Mouse (Mus musculus): ENCODE data around the gene Cnot10.
A peak's percentile ranks its signal among the peaks of the same experiment; 100 is the strongest.
"Not testable (repeated sequence)": the region's sequence is repeated elsewhere in the genome, so short reads cannot be mapped to it uniquely, and the experiment has no call there.

The Cnot10 gene

GRCm38 (mm10) chr9:114649371-114649770, 9.4 kb upstream of the Cnot10 start:
- DNase-seq (ENCODE audit: low spot score), result no peak

DNA sequence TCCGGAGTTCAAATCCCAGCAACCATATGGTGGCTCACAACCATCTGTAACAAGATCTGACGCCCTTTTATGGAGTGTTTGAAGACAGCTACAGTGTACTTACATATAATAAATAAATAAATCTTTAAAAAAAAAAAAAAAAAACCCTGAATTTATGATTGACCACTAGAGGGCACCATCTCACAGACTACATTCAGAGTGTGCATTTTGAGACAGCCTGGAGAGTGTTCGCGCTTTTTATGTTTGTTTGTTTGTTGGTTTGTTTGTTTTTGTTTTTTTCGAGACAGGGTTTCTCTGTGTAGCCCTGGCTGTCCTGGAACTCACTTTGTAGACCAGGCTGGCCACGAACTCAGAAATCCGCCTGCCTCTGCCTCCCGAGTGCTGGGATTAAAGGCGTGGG, 8.5 kb upstream of the Cnot10 start:
- DNase-seq (ENCODE audit: low spot score), result not testable (repeated sequence)

- DNase-seq (ENCODE audit: low spot score), result no peak
Observed at GRCm38 (mm10) chr9:114647506-114648432, 7.8 kb upstream of the Cnot10 start.

DNA sequence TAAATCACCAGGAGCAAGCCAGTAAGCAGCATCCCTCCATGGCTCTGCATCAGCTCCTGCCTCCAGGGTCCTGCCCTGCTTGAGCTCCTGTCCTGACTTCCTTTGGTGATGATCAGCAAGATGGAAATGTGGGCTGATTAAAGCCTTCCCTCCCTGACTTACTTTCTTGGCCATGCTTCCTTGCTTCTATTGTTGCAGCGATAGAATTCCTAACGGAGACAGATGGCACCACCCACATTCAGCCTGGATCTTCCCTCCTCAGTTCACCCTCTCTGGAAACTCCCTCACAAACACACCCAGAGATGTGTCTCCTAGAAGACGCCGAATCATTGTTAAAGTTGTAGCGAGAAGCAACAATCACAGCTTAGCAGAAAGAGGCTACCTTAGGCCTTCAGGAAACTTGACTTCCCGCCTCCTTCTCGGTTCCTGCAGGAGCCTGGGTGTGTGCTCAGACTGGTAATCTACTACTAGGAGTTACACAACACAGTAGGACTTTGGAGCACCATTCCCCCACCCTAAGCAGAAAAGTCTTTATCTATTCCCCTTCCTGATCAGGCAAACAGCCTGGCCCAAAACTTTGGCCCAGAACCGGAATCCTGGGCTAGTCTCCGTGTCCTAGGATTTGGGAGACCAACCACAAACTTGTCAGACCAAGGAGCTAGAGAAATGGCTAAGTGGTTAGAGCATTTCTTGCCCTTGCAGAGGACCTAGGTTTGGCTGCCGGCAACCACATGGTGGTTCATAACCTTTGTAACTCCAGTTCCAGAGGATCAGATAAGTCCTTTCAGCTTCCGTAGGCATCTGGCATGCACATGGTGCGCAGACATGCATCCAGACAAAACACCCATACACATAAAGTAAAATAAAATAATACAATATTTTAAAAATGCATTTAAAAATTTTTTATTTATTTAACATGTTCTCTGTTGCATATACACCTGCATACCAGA, 6.8 kb upstream of the Cnot10 start:
- DNase-seq (ENCODE audit: low spot score), result no peak

DNA sequence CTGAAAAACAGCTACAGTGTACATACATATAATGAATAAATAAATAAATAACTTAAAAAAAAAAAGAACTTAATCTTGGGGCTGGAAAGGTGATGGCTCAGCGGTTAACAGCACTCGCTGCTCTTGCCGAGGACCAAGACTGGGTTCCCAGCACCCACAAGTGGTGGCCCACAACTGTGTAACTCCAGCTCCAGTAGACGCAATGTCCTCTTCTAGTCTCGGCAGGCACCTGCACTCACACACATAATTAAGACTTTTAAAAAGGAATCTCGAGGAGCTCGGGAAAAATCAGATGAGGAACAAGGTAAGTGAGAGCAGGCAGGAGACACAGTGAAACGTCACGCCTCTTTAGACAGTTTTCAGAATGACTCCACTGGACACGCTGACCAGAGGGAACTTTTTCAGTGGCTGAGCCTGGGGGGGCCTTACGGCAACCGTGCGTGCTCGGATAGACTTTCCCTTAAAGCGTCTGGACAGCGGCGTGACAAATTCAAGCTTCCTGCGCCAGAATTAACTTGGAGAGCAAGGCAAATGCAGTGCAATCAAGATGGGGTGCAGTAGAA, 717 bp downstream of the Cnot10 start:
- no peak for DNase-seq (ENCODE audit: low spot score)

DNA sequence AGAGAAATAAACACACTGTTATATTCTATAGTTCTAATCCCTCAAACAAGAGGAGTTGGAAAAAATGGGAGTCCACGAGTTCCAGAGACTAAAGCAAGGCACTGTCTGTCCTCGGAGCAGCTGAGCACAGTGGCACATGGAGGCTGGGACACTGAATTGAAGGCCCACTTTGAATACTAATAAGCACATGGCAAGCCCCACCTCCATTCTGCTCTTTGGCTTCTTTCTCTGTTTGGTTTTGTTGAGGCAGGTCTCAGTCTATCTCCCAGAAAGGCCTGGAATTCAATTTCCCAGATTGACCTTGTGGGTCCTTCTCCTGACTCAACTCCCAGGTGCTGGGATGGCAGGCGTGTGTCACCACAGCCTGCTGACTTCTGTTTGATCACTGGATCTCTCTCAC, 3.2 kb downstream of the Cnot10 start:
- DNase-seq (ENCODE audit: low spot score), result no peak

- DNase-seq (ENCODE audit: low spot score), result no peak
Observed at GRCm38 (mm10) chr9:114636150-114636549, 3.8 kb downstream of the Cnot10 start.

- peak; percentile 18 for DNase-seq (ENCODE audit: low spot score)
Observed at GRCm38 (mm10) chr9:114632331-114632730, 7.7 kb downstream of the Cnot10 start.

- no peak for DNase-seq (ENCODE audit: low spot score)
Observed at GRCm38 (mm10) chr9:114626726-114627125, 13.3 kb downstream of the Cnot10 start.

GRCm38 (mm10) chr9:114624178-114624577, 15.8 kb downstream of the Cnot10 start:
- no peak for DNase-seq (ENCODE audit: low spot score)

GRCm38 (mm10) chr9:114621149-114621548, 18.8 kb downstream of the Cnot10 start:
- no peak for DNase-seq (ENCODE audit: low spot score)

GRCm38 (mm10) chr9:114614176-114614953, 25.6 kb downstream of the Cnot10 start:
- no peak for DNase-seq (ENCODE audit: low spot score)

GRCm38 (mm10) chr9:114613026-114613425, 27.0 kb downstream of the Cnot10 start:
- peak; percentile 15 for DNase-seq (ENCODE audit: low spot score)

GRCm38 (mm10) chr9:114612566-114612965, 27.4 kb downstream of the Cnot10 start:
- no peak for DNase-seq (ENCODE audit: low spot score)

- no peak for DNase-seq (ENCODE audit: low spot score)
Observed at GRCm38 (mm10) chr9:114610266-114610665, 29.7 kb downstream of the Cnot10 start.

DNA sequence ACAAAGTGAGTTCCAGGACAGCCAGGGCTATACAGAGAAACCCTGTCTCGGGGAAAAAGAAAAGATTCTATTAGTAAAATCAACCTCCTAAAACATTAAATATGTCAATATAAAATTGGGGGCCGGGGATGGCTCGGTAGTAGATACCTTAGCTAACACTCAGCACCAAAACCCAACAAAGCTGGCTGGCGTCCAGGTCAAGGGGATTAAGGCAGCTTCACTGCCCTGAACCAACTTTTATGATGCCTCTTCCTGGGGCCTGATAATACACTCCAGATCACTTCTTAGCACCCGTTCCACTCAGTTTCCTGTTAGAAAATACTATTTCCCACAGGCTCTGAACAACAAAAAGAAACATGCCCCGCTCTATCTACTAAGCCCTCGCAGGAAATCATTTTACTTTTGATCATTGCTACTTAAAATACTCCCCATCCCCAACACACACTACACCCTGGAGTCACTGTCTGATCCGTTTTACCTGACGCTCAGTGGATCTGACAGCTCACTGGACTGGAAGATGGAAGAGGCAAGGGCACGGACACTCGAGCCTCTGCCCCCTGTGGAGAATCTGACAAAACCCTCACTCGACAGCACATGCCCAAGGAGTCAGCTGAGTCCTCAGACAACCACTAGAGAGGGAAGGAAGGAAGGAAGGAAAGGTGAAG, 36.0 kb downstream of the Cnot10 start:
- DNase-seq (ENCODE audit: low spot score), result no peak

DNA sequence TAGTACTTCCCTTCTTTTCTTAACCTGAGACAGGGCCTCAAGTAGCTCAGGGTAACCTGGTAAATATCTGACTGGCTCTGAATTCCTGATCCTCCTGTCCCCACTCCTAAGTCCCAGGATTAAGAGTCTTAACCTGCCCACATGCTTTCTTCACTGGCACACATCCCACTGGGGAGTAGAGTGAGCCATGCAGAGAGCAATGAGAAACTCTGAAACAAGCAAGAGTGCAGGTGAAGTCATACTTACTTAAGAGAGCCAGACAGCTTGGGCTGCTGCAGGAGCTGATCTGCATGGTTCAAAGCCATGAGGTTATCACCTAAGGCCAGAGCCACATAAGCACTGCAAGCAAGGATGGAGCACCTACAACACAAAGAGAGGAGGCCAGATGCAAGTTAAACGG, 38.9 kb downstream of the Cnot10 start:
- no peak for DNase-seq (ENCODE audit: low spot score)

- no peak for DNase-seq (ENCODE audit: low spot score)
Observed at GRCm38 (mm10) chr9:114585017-114585345, 55.0 kb downstream of the Cnot10 start.

- peak; percentile 16 for DNase-seq (ENCODE audit: low spot score)
Observed at GRCm38 (mm10) chr9:114584183-114585016, 55.6 kb downstream of the Cnot10 start.

DNA sequence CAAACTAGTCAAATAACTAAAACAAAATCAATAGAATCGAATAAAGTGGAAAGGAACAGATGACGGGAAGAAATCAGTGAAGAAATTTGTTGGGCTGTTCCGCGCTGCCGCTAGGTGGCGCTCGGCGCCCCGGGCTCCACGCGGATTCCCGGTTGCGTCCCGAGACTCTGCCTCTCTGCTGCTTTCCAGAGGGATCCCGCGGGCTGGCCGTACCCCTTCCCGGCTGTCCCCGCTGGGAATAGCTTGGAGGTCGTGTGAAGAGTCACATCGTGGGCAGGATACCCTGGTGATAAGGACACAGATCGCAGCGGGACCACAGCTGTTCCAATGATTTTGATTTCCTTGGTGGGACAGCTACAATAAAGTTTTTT, 56.2 kb downstream of the Cnot10 start:
- DNase-seq (ENCODE audit: low spot score), result peak; percentile 57

Measured in lung, postnatal 25 days (tissue).